Mouse (Mus musculus) heart, embryonic 12.5 days (tissue): ENCODE measurements around the gene Eif4g3. TPM values are rescaled to one million over a fixed set of nuclear protein-coding genes. Genes with fewer than 3 reads are reported as not detected.

Source experiments
- ATAC-seq: fragments of 200-750 bp; cut with Nextera tagmentation; 2 replicates; pipeline ENCODE4 v1.8.0; 2017; ENCODE audit warnings: moderate TSS enrichment, moderate library complexity; ENCODE audit not compliant: insufficient number of reproducible peaks, low FRiP score
- H3K27ac ChIP-seq: fragments of 300-500 bp; sonication (generic); 2 replicates; pipeline ENCODE4 v1.5.1; 2016; ENCODE audit warnings: mild to moderate bottlenecking, moderate library complexity; ENCODE audit not compliant: poor library complexity, severe bottlenecking
- H3K27me3 ChIP-seq: fragments of 300-500 bp; sonication (generic); replicated peaks from 2 replicates; pipeline ENCODE4 v1.6.1; 2016; ENCODE audit warnings: mild to moderate bottlenecking, moderate library complexity
- H3K36me3 ChIP-seq: fragments of 300-500 bp; sonication (generic); 2 replicates; pipeline ENCODE4 v1.6.1; 2016; ENCODE audit warnings: mild to moderate bottlenecking, moderate library complexity
- H3K4me1 ChIP-seq: fragments of 300-500 bp; sonication (generic); replicated peaks from 2 replicates; pipeline ENCODE4 v1.6.1; 2016; ENCODE audit warnings: mild to moderate bottlenecking
- H3K4me2 ChIP-seq: fragments of 300-500 bp; sonication (generic); 2 replicates; pipeline ENCODE4 v1.6.1; 2016; ENCODE audit warnings: mild to moderate bottlenecking, moderate library complexity
- H3K4me3 ChIP-seq: fragments of 300-500 bp; sonication (generic); 2 replicates; pipeline ENCODE4 v1.5.1; 2016; ENCODE audit warnings: mild to moderate bottlenecking
- H3K9ac ChIP-seq: fragments of 300-500 bp; sonication (generic); 2 replicates; pipeline ENCODE4 v1.6.1; 2016; ENCODE audit warnings: mild to moderate bottlenecking, moderate library complexity
- H3K9me3 ChIP-seq: fragments of 300-500 bp; sonication (generic); replicated peaks from 2 replicates; pipeline ENCODE4 v1.6.1; 2016; ENCODE audit warnings: mild to moderate bottlenecking, moderate library complexity
- WGBS: fragments of 180-500 bp; shearing (Covaris S2); methylation state at CpG from one replicate; pipeline ENCODE4 v1.1.7; 2016; 5-methylcytosine and 5-hydroxymethylcytosine counted together
- polyA plus RNA-seq: library from polyadenylated mRNA; unstranded; fragments of >200 nt; fragmentation: Nextera tagmentation; extraction: Ambion mirVana; gene quantifications from 2 replicates; pipeline ENCODE4 v1.2.1, GENCODE M21; 2016

Eif4g3 gene
- polyA plus RNA-seq, 1 experiment from 2014 or later = 32.7 TPM

GRCm38 (mm10) chr4:138104967-138105366, 112.1 kb downstream of the Eif4g3 start:
- Histone ChIP-seq H3K4me3 (no peak overlapping the region), H3K4me1 (0 out of 2 replicates have a peak, but pooled peaks cover 2% of the 10 kb centered on the region), H3K27me3 (no peaks in the 10 kb centered on the region), H3K36me3 (peaks cover 89% of the 10 kb centered on the region), H3K4me2 (no peak overlapping the region), H3K9me3 (no peaks in the 10 kb centered on the region), H3K27ac (no peak overlapping the region), H3K9ac (no peak overlapping the region)
- WGBS = 90% methylated on average over 3 of the region's 3 CpGs
- ATAC-seq = no peak

- H3K36me3 ChIP-seq = peaks cover 78% of the 10 kb centered on the region
Observed at GRCm38 (mm10) chr4:138107441-138108409, 114.9 kb downstream of the Eif4g3 start.

GRCm38 (mm10) chr4:138108541-138108940, 115.7 kb downstream of the Eif4g3 start:
- H3K27me3 ChIP-seq = no peaks in the 10 kb centered on the region
- no peak overlapping the region for H3K4me3 ChIP-seq
- peaks cover 70% of the 10 kb centered on the region for H3K36me3 ChIP-seq
- no peak overlapping the region for H3K4me2 ChIP-seq
- H3K9me3 ChIP-seq = no peaks in the 10 kb centered on the region
- no peak overlapping the region for H3K27ac ChIP-seq
- 58% methylated on average over 2 of the region's 2 CpGs for WGBS
- ATAC-seq = no peak
- H3K4me1 ChIP-seq = 0 out of 2 replicates have a peak, but pooled peaks cover 2% of the 10 kb centered on the region
- H3K9ac ChIP-seq = no peak overlapping the region

More at GRCm38 (mm10) chr4:138107441-138108409, 114.9 kb downstream of the Eif4g3 start:
- Histone ChIP-seq H3K9me3 (no peaks in the 10 kb centered on the region), H3K4me2 (no peak overlapping the region), H3K27me3 (no peaks in the 10 kb centered on the region), H3K9ac (no peak overlapping the region), H3K4me1 (0 out of 2 replicates have a peak, but pooled peaks cover 2% of the 10 kb centered on the region), H3K4me3 (no peak overlapping the region), H3K27ac (no peak overlapping the region)
- ATAC-seq = no peak
- WGBS = 87% methylated on average over 7 of the region's 7 CpGs

- no peak overlapping the region for H3K27ac ChIP-seq
- no peak overlapping the region for H3K4me2 ChIP-seq
- no peaks in the 10 kb centered on the region for H3K9me3 ChIP-seq
- 73% methylated on average over 3 of the region's 3 CpGs for WGBS
- peaks cover 65% of the 10 kb centered on the region for H3K36me3 ChIP-seq
- no peak for ATAC-seq
- no peak overlapping the region for H3K9ac ChIP-seq
- no peak overlapping the region for H3K4me3 ChIP-seq
- 0 out of 2 replicates have a peak, but pooled peaks cover 2% of the 10 kb centered on the region for H3K4me1 ChIP-seq
- no peaks in the 10 kb centered on the region for H3K27me3 ChIP-seq
Observed at GRCm38 (mm10) chr4:138109332-138109731, 116.5 kb downstream of the Eif4g3 start.

GRCm38 (mm10) chr4:138111858-138112257, 119.0 kb downstream of the Eif4g3 start:
- Histone ChIP-seq H3K9ac (no peak overlapping the region), H3K4me3 (no peak overlapping the region), H3K27ac (no peak overlapping the region), H3K36me3 (peaks cover 62% of the 10 kb centered on the region), H3K4me2 (no peak overlapping the region), H3K4me1 (peaks cover 7% of the 10 kb centered on the region), H3K27me3 (no peaks in the 10 kb centered on the region), H3K9me3 (no peaks in the 10 kb centered on the region)
- WGBS = 76% methylated on average over 5 of the region's 5 CpGs
- no peak for ATAC-seq

- Histone ChIP-seq H3K9me3 (no peaks in the 10 kb centered on the region), H3K4me1 (peaks cover 5% of the 10 kb centered on the region), H3K27ac (no peak overlapping the region), H3K27me3 (no peaks in the 10 kb centered on the region), H3K4me3 (no peak overlapping the region), H3K36me3 (peaks cover 62% of the 10 kb centered on the region), H3K9ac (no peak overlapping the region), H3K4me2 (no peak overlapping the region)
- no peak for ATAC-seq
- 63% methylated on average over 10 of the region's 10 CpGs for WGBS
Observed at GRCm38 (mm10) chr4:138119740-138120139, 126.9 kb downstream of the Eif4g3 start.

- H3K36me3 ChIP-seq = peaks cover 62% of the 10 kb centered on the region
- no peaks in the 10 kb centered on the region for H3K9me3 ChIP-seq
- no peak overlapping the region for H3K27ac ChIP-seq
- no peak overlapping the region for H3K9ac ChIP-seq
- no peaks in the 10 kb centered on the region for H3K4me1 ChIP-seq
- ATAC-seq = no peak
- no peaks in the 10 kb centered on the region for H3K27me3 ChIP-seq
- no peak overlapping the region for H3K4me3 ChIP-seq
- H3K4me2 ChIP-seq = no peak overlapping the region
- 90% methylated on average over 7 of the region's 7 CpGs for WGBS
Observed at GRCm38 (mm10) chr4:138124046-138124445, 131.2 kb downstream of the Eif4g3 start.

GRCm38 (mm10) chr4:138127371-138127770, 134.5 kb downstream of the Eif4g3 start:
- H3K36me3 ChIP-seq = peaks cover 50% of the 10 kb centered on the region
- 91% methylated on average over 5 of the region's 5 CpGs for WGBS
- no peak overlapping the region for H3K27ac ChIP-seq

GRCm38 (mm10) chr4:138127781-138128180, 135.0 kb downstream of the Eif4g3 start:
- Histone ChIP-seq H3K4me2 (no peak overlapping the region), H3K9me3 (no peaks in the 10 kb centered on the region), H3K27ac (no peak overlapping the region), H3K36me3 (peaks cover 53% of the 10 kb centered on the region), H3K4me3 (no peak overlapping the region), H3K4me1 (peaks cover 17% of the 10 kb centered on the region), H3K9ac (no peak overlapping the region), H3K27me3 (no peaks in the 10 kb centered on the region)
- 89% methylated on average over 7 of the region's 7 CpGs for WGBS
- ATAC-seq = no peak

More at GRCm38 (mm10) chr4:138127371-138127770, 134.5 kb downstream of the Eif4g3 start:
- Histone ChIP-seq H3K27me3 (no peaks in the 10 kb centered on the region), H3K9me3 (no peaks in the 10 kb centered on the region), H3K4me2 (no peak overlapping the region), H3K4me3 (no peak overlapping the region), H3K9ac (no peak overlapping the region), H3K4me1 (peaks cover 14% of the 10 kb centered on the region)
- no peak for ATAC-seq

GRCm38 (mm10) chr4:138130149-138130548, 137.3 kb downstream of the Eif4g3 start:
- H3K27me3 ChIP-seq = no peaks in the 10 kb centered on the region
- WGBS = 80% methylated on average over 2 of the region's 2 CpGs
- peaks cover 50% of the 10 kb centered on the region for H3K36me3 ChIP-seq
- H3K4me1 ChIP-seq = peaks cover 17% of the 10 kb centered on the region
- no peak overlapping the region for H3K27ac ChIP-seq
- no peak for ATAC-seq
- no peak overlapping the region for H3K4me2 ChIP-seq
- H3K9ac ChIP-seq = no peak overlapping the region
- no peak overlapping the region for H3K4me3 ChIP-seq
- H3K9me3 ChIP-seq = no peaks in the 10 kb centered on the region

- Histone ChIP-seq H3K27me3 (no peaks in the 10 kb centered on the region), H3K36me3 (peaks cover 39% of the 10 kb centered on the region), H3K4me3 (no peak overlapping the region), H3K9ac (no peak overlapping the region), H3K27ac (no peak overlapping the region), H3K4me1 (peaks cover 17% of the 10 kb centered on the region), H3K9me3 (no peaks in the 10 kb centered on the region), H3K4me2 (no peak overlapping the region)
- WGBS = 62% methylated on average over 9 of the region's 9 CpGs
- no peak for ATAC-seq
Observed at GRCm38 (mm10) chr4:138131226-138131625, 138.4 kb downstream of the Eif4g3 start.
